Mouse (Mus musculus) bone marrow, adult 2 months (tissue): ENCODE measurements around the gene Tdrd3. TPM values are rescaled to one million over a fixed set of nuclear protein-coding genes. Genes with fewer than 3 reads are reported as not detected.

Experiments
- H3K27ac ChIP-seq: fragments of 200-500 bp; 2 replicates; pipeline ENCODE4 v1.5.1; 2012; ENCODE audit warnings: low read depth, mild to moderate bottlenecking, control low read depth, inconsistent platforms, low read length; ENCODE audit not compliant: control insufficient read depth, poor library complexity, insufficient read depth
- H3K4me1 ChIP-seq: fragments of 200-500 bp; 2 replicates; pipeline ENCODE4 v1.6.1; 2011; ENCODE audit warnings: low read length; ENCODE audit not compliant: control insufficient read depth, insufficient read depth
- H3K4me3 ChIP-seq: fragments of 200-500 bp; replicated peaks from 2 replicates; pipeline ENCODE3; 2011; ENCODE audit warnings: mild to moderate bottlenecking, low read depth, low read length, control low read depth; ENCODE audit not compliant: control insufficient read depth
- CTCF ChIP-seq: fragments of 200-500 bp; IDR thresholded peaks from 2 replicates; pipeline ENCODE4 v1.5.1; 2011; ENCODE audit warnings: low read length, control low read depth; ENCODE audit not compliant: control insufficient read depth, insufficient read depth
- POLR2A ChIP-seq: fragments of 200-500 bp; IDR thresholded peaks from 2 replicates; pipeline ENCODE4 v1.6.1; 2011; ENCODE audit warnings: low read depth, mild to moderate bottlenecking, control low read depth, low read length, borderline replicate concordance; ENCODE audit not compliant: control insufficient read depth
- WGBS: fragments of 180-500 bp; shearing (Covaris S2); methylation state at CpG from one replicate; pipeline ENCODE4 v1.1.7; 2018; 5-methylcytosine and 5-hydroxymethylcytosine counted together
- polyA plus RNA-seq: library from polyadenylated mRNA; stranded (reverse); fragments of >200 nt; gene quantifications from 2 replicates; pipeline ENCODE4 v1.2.4, GENCODE M21; 2011; ENCODE audit warnings: low replicate concordance; ENCODE audit not compliant: missing spikeins, insufficient read depth, insufficient read length

Gene Tdrd3
- polyA plus RNA-seq, 1 experiment = 21.8 TPM

DNA sequence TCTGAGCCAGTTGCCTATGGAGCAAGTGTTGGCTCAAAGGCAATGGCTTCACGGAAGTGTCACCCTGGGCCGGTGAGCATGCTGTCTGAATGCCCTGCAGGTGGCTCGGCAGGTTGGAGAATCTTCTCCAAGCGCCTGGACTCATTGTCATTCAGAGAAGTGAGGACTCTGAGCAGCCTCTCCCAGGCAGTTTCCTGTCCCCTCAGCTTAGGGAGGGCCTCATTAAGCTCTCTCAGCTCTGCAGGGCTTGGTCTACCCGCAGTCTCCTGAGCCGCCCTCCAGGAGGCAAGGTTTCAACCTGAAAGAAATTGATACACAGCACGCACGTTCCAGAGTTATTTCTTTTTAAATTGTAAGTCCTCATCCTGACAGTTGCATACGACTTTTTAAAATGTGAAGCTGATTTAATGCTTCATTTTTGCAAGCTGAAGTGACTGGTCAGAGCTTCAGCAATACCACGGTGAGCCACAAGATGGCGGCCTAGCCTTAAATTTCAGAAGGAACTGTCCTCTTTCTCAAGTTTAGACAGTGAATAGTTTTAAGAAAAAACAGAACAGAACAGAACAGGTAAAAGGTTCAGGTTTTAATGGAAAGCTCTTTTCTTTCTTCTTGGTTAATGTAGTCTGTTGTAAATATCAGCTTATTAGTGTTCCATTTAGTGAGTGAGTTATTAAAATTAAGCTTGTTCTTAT, 47.7 kb downstream of the Tdrd3 start:
- peak; percentile 57 for TF ChIP-seq CTCF
- TF ChIP-seq POLR2A = no peak
- Histone ChIP-seq H3K4me1 (no peaks in the 10 kb centered on the region), H3K4me3 (no peak overlapping the region), H3K27ac (no peak overlapping the region)
- WGBS = 43% methylated on average over 11 of the region's 11 CpGs

DNA sequence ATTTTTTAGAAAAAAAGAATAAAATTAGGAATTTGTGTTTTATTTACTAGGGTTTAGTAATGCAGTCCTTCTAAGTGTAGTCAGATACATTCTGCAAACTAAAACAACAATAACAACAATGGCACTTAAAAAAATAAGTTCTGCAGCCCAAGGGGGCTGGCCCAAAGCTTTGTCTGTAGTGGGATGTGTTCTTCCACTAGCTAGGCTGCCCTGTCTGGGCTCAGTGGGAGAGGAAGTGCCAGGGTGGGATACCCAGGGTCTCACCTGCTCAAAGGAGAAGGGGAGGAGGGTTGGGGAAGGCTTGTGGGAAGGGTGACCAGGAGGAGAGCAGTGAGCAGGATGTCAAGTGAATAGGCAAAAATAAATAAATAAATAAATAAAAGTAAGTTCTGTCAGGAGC, 48.2 kb downstream of the Tdrd3 start:
- no peak overlapping the region for H3K27ac ChIP-seq
- H3K4me3 ChIP-seq = no peak overlapping the region
- TF ChIP-seq CTCF (no peak), POLR2A (no peak)
- H3K4me1 ChIP-seq = no peaks in the 10 kb centered on the region

DNA sequence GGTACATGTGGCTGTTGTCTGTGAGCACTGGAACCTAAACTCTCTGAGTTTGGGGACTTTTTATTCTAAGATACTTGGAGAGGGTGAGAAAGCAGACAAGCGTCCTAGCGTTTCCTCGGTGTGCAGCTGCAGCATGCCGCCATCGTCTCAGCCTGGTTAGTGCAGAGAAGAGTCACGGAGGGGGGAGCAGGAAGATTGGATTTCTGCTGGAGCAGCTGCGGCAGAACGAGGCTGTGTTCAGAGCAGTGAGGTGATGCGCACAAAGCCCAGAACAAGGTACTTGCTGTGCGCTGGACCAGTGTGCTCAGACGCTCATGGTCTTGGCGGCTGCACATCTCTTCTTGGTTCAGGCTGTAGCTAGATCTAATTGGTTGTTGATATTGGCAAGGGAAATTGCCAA, 51.1 kb downstream of the Tdrd3 start:
- no peak overlapping the region for H3K27ac ChIP-seq
- H3K4me3 ChIP-seq = no peak overlapping the region
- WGBS = 89% methylated on average over 12 of the region's 12 CpGs
- H3K4me1 ChIP-seq = no peaks in the 10 kb centered on the region
- TF ChIP-seq POLR2A (no peak), CTCF (no peak)

DNA sequence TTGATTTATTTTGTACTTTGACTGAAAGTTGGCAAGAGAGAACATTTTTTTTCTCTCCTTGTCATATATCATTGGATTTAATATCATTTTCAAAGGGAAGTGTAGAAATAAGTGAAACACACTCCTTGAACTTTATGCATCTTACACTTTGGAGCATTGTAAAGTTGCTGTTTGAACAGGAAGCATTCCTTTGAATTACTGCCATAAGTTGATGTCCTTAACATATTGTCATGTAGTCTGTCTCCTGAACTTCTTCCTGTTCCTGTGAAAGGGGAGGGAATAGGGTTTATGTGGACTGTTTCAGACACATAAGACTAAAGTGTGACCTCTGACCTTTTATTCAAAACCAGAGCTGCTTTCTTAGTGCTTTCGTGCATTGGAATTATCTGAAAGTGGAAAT, 55.1 kb downstream of the Tdrd3 start:
- no peak overlapping the region for H3K4me3 ChIP-seq
- TF ChIP-seq POLR2A (no peak), CTCF (no peak)
- 82% methylated on average over 1 of the region's 1 CpGs for WGBS
- no peaks in the 10 kb centered on the region for H3K4me1 ChIP-seq
- H3K27ac ChIP-seq = no peak overlapping the region

DNA sequence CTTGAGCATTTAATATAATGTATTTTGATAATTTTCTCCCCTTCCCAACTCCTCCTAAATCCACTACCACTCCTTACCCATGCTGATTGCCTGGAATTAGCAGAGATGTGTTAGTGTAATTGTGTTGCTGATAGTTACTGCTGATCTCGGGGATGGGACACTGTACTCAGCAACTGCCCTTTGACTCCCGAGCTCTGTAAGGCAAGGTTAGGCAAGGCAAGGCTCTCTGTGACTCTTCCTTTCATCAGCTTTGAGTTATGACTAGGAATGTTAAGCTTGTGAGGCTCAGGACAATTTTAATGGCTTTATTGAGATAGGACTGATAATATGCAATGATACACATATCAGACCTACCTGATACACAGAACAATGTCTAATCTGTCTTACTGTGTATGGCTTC, 56.3 kb downstream of the Tdrd3 start:
- no peak for TF ChIP-seq POLR2A
- TF ChIP-seq CTCF = no peak
- no peak overlapping the region for H3K27ac ChIP-seq
- no peaks in the 10 kb centered on the region for H3K4me1 ChIP-seq
- WGBS = 80% methylated on average over 2 of the region's 2 CpGs
- no peak overlapping the region for H3K4me3 ChIP-seq

DNA sequence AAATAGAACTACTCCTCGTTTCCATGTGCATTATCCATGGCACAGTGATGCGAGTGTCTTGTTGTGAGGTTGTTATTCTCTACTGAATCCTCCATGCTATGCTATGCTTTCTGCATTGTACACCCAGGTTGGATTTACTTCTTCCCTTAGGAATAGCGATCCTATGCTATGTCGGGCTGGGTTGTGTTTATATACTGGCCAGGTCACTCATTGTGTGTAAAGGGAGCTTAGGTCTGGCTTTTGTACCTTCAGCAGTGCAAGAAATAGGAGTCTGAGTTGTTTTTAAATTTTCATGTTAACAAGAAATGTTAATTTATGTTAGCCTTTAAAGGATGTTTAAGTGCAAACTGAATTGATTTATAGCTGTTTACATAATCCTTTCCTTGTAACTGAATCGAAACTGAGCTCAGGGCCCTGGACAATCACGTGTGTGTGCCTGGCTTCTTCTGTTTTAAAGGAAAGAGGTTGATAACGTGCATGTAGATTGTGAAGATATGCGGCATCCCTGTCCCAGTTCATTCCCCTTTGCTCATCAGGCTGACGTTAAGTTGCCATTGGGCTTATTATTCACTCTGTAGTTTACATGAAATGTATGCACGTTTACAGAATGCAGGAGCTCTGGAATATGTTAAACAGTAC, 59.4 kb downstream of the Tdrd3 start:
- TF ChIP-seq CTCF = no peak
- no peak for TF ChIP-seq POLR2A
- no peaks in the 10 kb centered on the region for H3K4me1 ChIP-seq

DNA sequence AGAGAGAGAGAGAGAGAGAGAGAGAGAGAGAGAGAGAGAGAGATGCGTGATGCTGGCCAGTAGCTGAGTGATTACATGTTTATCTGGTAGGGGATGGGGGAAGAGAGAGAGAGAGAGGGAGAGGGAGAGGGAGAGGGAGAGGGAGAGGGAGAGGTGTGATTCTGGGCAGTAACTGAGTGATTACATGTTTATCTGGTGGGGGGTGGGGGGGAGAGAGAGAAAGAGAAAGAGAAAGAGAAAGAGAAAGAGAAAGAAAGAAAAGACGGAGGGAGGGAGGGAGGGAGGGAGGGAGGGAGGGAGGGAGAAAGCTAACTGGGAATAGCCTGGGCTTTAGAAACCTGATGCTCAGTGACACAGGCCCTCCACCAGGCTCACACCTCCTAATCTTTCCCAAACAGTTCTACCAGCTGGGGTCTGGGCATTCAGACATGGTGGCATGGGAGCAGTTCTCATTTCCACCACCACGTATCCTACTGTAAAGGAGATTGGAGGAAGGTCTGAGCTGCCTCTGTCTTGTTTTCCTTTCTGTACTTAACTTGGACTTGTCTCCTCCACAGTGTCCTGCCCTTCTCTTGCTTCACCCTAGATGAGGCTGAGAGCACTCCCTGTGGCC, 62.0 kb downstream of the Tdrd3 start:
- Histone ChIP-seq H3K4me1 (no peaks in the 10 kb centered on the region), H3K4me3 (no peak overlapping the region), H3K27ac (no peak overlapping the region)
- 56% methylated on average over 2 of the region's 3 CpGs for WGBS
- TF ChIP-seq CTCF (no peak), POLR2A (no peak)

More for the DNA sequence above, 59.4 kb downstream of the Tdrd3 start:
- WGBS = 89% methylated on average over 10 of the region's 10 CpGs
- H3K4me3 ChIP-seq = no peak overlapping the region
- H3K27ac ChIP-seq = no peak overlapping the region

DNA sequence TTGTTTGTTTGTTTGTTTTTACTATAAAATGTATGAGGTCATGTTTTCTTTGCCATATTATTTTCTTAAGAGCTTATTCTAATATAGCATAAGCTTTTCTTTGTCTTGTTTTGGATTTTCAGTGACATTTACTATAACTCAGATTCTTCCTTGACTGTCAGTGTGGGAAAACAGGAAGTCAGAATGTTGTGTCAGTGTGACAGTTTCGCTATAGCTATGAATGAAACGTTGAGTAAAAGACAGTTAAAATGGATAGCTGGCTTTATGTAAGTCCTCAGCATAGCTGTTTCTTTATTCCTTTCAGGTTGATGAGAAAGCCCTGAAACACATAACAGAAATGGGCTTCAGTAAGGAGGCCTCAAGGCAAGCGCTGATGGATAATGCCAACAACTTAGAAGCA, 69.4 kb downstream of the Tdrd3 start:
- 51% methylated on average over 3 of the region's 3 CpGs for WGBS
- TF ChIP-seq POLR2A = no peak
- no peak for TF ChIP-seq CTCF
- H3K4me3 ChIP-seq = no peak overlapping the region
- H3K27ac ChIP-seq = no peak overlapping the region
- H3K4me1 ChIP-seq = no peaks in the 10 kb centered on the region

DNA sequence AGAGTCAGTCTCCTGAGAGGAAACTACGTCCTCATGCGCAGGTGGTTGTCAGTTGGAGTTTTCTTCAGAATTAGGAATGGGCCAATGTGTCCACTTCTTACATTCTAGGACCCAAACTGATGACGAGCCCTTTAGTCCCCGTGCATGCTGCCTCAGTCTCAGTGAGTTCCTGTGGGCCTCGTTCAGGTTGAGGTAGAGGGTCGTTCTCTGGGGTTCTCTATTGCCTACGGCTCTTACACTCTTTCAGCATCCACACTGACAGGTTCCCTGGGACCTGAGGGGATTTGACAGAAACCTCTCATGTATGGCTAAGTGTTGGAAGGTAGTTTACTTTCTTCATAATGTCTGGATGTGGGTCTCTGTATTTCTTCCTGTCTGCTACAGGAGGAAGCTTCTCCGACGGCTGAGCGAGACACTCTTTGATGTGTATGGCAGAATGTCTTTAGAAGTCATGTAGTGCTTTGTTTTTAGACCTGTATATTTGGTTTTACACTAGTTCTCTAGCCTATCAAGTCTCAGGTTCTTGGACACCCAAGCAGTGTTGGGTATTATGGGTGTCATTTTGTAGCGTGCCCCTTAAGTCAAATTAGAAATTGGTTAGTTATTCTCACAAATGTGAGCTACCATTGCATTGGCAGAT, 81.6 kb downstream of the Tdrd3 start:
- H3K27ac ChIP-seq = no peak overlapping the region
- no peak for TF ChIP-seq CTCF
- no peak for TF ChIP-seq POLR2A
- H3K4me3 ChIP-seq = no peak overlapping the region
- no peaks in the 10 kb centered on the region for H3K4me1 ChIP-seq
- WGBS = 89% methylated on average over 11 of the region's 11 CpGs
